Mouse (Mus musculus): ENCODE results near the gene Rpl35a. TPM values are rescaled to one million over a fixed set of nuclear protein-coding genes. Genes with fewer than 3 reads are reported as not detected.

Gene Rpl35a
- polyA plus RNA-seq (2015; fragmentation: Illumina TruSeq; extraction: RNeasy Lipid Tissue Mini Kit (QIAGEN cat#74804); ENCODE audit: low read depth, low replicate concordance), result 1,160 TPM

GRCm38 (mm10) chr16:33056095-33056785, at the start of gene Rpl35a, which contains the start of gene Iqcg:
Gene Rpl35a, plus strand, starts transcription at chr16:33056453.
Gene Iqcg, minus strand, starts transcription at chr16:33056218.

GRCm38 (mm10) chr16:33062024-33062681, 5.9 kb downstream of the Rpl35a start, which contains the start of gene Lmln:
Gene Lmln, plus strand, starts transcription at chr16:33062521.

Other genes with a start within 250 kb of the Rpl35a start
- not detected for gene Smbd1, start 246.0 kb upstream of the Rpl35a start, polyA plus RNA-seq (2015; fragmentation: Illumina TruSeq; extraction: RNeasy Lipid Tissue Mini Kit (QIAGEN cat#74804); ENCODE audit: low read depth, low replicate concordance)
- 103 TPM for gene Fyttd1, start 179.0 kb upstream of the Rpl35a start, polyA plus RNA-seq (2015; fragmentation: Illumina TruSeq; extraction: RNeasy Lipid Tissue Mini Kit (QIAGEN cat#74804); ENCODE audit: low read depth, low replicate concordance)
- 47.0 TPM for gene Rubcn, start 178.7 kb upstream of the Rpl35a start, polyA plus RNA-seq (2015; fragmentation: Illumina TruSeq; extraction: RNeasy Lipid Tissue Mini Kit (QIAGEN cat#74804); ENCODE audit: low read depth, low replicate concordance)
- 20.1 TPM for gene Lrch3, start 142.4 kb upstream of the Rpl35a start, polyA plus RNA-seq (2015; fragmentation: Illumina TruSeq; extraction: RNeasy Lipid Tissue Mini Kit (QIAGEN cat#74804); ENCODE audit: low read depth, low replicate concordance)
- gene Iqcg, start 235 bp upstream of the Rpl35a start, polyA plus RNA-seq (2015; fragmentation: Illumina TruSeq; extraction: RNeasy Lipid Tissue Mini Kit (QIAGEN cat#74804); ENCODE audit: low read depth, low replicate concordance), result 4.9 TPM
- gene Lmln, start 6.1 kb downstream of the Rpl35a start, polyA plus RNA-seq (2015; fragmentation: Illumina TruSeq; extraction: RNeasy Lipid Tissue Mini Kit (QIAGEN cat#74804); ENCODE audit: low read depth, low replicate concordance), result 5.7 TPM
- 8.8 TPM for gene Osbpl11, start 128.6 kb downstream of the Rpl35a start, polyA plus RNA-seq (2015; fragmentation: Illumina TruSeq; extraction: RNeasy Lipid Tissue Mini Kit (QIAGEN cat#74804); ENCODE audit: low read depth, low replicate concordance)
- gene Snx4, start 195.0 kb downstream of the Rpl35a start, polyA plus RNA-seq (2015; fragmentation: Illumina TruSeq; extraction: RNeasy Lipid Tissue Mini Kit (QIAGEN cat#74804); ENCODE audit: low read depth, low replicate concordance), result 33.3 TPM